Mouse (Mus musculus) cerebral cortex, adult 2 months (tissue): Measurements from ENCODE around the gene Sdc1.

Experiments
- WGBS: fragments of 180-500 bp; shearing (Covaris S2); methylation state at CpG from one replicate; pipeline ENCODE4 v1.1.7; 2018; 5-methylcytosine and 5-hydroxymethylcytosine counted together

Gene Sdc1

DNA sequence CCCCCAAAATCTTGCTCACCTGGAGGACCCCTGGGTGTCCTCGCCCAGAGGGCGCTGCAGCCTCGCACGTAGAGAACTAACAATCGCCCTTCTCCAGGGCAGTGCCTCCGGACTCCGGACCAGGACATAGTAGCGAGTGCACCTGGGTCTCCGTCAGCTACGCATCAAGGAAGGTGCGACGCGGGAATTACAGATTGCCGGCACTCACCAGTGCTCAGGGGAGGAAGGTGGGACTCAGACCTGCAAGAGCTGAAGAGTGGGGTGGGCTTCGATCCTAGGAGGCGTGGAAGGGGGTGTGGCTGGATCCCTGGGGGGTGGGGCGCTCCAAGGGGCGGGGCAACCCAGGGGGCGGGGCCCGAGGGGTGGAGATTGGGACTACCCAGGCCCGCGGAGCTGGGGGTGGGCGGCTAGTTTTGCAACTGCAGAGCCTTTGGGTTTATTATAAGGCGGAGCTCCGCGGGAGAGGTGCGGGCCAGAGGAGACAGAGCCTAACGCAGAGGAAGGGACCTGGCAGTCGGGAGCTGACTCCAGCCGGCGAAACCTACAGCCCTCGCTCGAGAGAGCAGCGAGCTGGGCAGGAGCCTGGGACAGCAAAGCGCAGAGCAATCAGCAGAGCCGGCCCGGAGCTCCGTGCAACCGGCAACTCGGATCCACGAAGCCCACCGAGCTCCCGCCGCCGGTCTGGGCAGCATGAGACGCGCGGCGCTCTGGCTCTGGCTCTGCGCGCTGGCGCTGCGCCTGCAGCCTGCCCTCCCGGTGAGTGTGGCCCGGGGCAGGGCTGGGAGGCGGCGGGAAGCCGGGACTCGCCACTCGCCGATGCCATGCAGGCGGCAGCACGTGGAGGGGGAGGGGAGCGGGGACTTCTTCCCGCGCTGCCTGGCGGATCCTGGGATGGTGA, at the start of gene Sdc1:
Gene Sdc1 (plus strand): TSS at position 378 of the 898 bp plus-strand sequence.
- 2% methylated on average over 66 of the region's 67 CpGs for WGBS

DNA sequence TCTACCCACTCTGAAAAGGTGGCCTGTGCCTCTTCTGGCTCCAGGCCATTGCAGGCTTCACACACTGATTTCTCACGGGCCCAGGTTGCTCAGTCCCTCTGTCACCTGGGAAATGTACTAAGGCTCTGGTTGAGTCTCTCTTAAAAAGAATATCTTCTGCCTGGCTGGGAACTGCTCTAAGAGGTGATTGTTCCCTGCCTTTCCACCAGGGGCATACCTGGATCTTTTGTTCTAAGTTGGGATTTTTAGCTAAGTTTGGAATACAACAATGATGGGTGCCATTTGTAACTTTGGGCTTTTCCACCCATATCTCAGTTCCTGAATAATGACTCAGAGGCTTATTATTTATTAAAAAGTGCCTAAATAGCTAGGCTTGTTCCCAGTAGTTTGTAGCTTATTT, 44.2 kb upstream of the Sdc1 start:
- 68% methylated on average over 1 of the region's 1 CpGs for WGBS

DNA sequence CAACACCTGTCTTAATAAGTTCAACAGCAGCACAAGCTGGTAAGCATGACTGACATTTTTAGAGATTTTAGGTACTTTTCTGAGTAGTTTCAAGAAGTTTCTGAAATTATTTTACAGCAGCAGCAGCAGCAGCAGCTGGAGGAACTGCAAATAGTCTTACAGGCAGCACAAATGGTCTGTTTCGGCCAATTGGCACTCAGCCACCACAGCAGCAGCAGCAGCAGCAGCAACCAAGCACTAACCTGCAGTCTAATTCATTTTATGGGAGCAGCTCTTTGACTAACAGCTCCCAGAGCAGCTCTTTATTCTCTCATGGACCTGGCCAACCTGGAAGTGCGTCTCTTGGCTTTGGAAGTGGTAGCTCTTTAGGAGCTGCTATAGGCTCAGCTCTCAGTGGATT, 42.4 kb upstream of the Sdc1 start:
- 73% methylated on average over 2 of the region's 2 CpGs for WGBS

DNA sequence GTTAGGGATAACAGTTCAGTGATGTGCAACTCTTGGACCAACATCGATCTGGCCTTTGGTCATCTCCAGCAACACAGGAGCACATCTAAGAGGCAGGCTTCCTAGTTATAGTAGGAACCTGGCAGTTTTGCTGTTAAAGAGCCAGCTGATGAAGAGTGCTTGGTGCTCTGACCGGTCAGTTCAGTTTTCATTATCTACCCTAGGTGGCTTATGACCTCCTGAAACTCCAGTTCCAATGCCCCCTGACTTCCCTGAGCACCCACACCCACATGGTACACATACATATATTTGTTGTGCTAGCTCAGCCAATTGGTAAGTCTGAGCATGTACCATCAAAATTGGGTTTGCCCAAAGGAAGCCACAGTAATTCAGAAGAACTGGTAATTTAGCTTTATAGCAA, 17.5 kb upstream of the Sdc1 start:
- WGBS, result 98% methylated on average over 2 of the region's 2 CpGs

DNA sequence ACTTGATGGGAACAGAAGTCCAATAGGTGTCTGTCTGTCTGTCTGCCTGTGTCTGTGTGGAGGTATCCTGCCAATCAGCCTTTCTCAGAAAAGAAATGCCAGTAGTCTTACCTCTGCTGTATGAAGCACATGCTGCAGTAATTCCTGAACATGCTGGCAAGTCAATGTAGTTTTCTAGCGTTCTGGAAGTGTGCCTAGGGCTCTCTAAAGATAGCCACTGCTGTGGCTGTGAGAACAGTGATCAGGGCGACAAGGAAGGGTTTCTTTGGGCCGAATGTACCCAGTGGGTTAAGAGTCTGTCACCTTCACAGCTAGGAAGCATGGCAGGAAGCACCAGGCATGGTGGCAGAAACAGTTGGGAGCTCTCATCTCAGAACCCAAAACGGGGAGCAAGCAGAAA, 17.0 kb upstream of the Sdc1 start:
- 53% methylated on average over 4 of the region's 4 CpGs for WGBS

DNA sequence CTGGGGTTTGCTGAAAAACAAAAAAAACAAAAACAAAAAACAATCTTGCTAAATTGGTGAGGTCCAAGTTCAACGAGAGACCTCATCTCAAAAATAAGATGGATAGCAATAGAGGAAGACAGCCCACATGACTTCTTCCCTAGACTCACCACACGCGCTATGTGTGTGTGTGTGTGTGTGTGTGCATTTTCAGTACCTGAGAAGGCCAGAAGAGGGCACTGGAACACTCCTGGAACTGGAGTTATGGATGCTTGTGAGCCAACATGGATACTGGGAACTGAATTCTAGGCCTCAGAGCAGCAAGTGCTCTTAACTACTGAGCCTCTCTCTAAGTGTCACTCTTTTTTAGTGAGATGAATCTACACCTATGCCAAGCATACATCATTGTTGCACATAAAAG, 13.1 kb upstream of the Sdc1 start:
- WGBS, result 97% methylated on average over 3 of the region's 3 CpGs

DNA sequence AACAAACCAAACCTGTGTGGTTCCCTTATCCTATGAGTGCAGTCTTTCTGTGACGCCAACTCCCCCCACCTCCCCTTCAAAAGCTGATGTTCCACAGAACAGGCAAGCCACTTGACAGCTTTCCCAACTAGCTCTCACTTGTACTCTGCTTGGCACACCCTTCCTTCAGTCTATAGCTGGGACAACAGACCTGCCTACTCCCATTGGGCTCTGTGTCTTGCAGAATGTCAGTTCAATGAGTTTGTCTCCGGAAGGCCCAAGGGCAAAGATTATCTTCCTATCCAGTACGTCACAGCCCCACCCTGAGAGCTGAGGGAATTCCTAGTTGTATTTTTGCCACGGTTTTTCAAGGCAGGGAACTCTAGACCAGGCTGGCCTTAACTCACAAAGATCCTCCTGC, 12.0 kb upstream of the Sdc1 start:
- WGBS, result 82% methylated on average over 4 of the region's 4 CpGs

DNA sequence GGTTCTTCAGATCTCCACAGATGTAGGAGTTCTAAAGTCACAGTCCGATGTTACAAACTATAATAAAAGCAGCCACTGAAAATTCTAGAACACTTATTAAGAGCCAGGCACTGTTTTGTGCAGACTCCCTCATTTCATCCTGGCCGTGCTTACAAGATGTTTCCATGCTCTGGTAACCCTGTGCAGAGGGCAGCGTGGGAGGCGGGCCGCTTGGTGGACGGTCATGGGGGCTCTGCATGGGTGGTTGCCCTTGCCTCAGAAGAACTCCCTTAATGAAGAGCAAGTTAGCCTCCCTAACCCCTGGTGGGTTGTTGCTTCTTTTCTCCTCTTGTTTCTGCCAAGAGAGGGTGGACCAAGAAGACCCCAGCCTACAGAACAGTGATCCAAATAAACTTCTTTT, 11.3 kb upstream of the Sdc1 start:
- 90% methylated on average over 6 of the region's 6 CpGs for WGBS

DNA sequence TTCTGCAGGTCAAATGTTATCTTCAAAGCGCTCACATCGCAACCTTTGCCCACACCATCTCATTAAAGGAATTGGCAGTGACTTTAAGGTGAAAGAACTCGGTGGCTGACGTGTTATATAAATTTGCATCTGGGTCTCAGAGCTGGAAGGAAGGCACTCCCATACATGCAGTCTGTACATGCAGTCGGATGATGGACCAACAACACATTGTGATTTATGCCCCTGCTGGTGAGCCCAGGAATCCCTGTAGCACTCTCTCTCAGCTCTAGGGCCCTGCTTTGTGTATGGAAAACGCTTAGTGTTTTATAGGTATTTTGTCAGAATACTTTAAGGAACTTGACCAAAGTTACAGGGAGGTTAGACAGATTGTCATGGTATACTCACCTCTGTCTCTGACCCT, 10.6 kb upstream of the Sdc1 start:
- WGBS, result 90% methylated on average over 6 of the region's 6 CpGs

DNA sequence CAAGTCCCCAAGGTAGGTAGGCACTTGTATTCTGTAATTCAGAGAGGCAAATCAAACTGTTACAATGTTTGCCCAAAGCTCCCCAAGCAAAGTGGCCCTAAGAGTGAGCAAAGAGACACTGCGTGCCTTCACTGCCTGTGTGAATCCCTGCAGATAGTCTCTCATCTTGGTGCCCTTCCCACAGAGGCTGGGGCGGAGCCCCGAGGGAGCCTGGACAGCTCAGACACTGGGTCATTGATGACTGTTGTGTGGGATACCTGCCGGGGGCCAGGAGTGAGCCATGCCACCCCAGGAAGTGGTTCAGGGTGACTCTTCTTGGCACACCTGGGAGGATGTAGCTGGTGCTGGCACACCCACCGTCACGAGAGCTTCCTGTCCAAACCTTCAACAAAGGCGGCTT, 10.1 kb upstream of the Sdc1 start:
- WGBS, result 72% methylated on average over 7 of the region's 7 CpGs

DNA sequence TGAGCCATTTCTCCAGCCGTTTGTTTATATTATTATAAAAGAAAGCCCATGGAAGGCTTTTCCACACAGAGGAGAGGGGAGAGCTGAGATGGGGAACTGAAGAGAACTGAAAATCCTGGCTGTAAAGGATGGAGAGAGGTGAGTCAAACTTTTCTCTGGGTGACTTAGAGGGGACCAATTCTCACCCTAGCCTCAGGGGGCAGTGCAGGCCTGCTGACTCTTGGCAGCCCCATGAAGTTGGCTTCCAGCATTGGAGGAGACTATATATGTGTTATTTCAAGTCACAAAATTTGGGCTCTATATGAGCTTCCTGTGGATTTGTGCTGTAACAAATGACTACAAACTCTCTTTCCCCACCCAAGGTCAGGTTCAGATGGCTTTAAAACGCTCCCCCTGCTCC, 8.5 kb upstream of the Sdc1 start:
- 81% methylated on average over 2 of the region's 2 CpGs for WGBS

DNA sequence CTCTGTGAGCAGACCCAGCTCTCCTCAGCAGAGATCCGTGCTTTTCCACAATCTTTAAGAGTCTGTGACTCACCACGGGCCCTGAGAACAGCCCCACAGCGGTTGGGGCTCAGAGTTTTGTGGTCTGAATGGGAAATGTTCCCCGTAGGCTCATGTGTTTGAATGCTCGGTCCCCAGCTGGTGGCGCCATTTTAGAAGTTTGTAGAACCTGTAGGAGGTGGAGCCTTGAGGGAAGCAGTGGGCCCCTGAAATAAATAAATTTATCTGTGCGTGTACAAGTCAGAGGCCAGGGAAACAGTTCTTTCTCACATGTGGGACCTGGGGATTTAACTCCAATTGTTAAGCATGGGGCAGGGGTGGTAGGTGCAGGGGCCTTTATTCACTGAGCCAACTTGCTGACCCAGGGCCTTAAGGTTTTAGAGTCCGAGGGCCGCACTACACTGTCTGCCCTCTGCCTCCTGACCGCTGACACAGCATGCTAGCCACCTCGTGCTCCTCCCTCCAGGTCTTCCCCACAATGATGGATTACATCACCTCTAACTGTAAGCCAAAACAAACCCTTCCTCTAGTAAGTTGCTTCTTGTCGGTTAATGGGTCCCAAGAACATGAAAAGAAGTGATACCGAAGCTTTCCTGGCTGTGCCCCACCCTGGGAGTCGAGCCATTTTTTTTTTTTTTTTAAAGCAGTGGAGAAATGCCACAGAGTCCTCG, 6.7 kb upstream of the Sdc1 start:
- WGBS, result 79% methylated on average over 15 of the region's 15 CpGs

DNA sequence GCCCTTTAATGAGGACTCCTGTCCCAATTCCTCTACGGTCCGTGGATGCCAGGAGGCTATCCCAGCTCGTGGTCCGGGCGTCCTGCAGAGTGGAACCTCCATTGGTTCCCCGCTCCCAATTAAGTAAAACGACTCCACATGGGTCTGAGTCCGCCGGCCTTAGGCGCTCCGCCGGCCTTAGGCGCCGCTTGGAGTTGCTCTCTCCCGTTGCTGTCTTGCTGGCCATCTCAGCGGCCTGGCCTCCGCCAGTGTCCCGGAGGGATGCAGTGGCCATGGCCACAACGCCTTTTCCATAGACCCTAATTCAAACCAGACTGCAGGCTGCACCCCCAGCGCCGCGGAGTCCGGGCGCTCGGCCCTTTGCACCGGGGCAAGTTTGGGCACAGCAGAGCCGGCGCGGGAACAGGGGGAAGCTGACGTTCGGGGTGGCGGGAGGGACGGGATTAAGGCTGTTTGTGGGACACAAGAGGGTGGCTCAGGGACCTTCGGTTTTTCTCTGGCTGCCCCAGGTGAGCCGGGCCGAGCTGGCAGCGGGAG, 789 bp downstream of the Sdc1 start:
- WGBS, result under 1% methylated on average over 37 of the region's 37 CpGs

DNA sequence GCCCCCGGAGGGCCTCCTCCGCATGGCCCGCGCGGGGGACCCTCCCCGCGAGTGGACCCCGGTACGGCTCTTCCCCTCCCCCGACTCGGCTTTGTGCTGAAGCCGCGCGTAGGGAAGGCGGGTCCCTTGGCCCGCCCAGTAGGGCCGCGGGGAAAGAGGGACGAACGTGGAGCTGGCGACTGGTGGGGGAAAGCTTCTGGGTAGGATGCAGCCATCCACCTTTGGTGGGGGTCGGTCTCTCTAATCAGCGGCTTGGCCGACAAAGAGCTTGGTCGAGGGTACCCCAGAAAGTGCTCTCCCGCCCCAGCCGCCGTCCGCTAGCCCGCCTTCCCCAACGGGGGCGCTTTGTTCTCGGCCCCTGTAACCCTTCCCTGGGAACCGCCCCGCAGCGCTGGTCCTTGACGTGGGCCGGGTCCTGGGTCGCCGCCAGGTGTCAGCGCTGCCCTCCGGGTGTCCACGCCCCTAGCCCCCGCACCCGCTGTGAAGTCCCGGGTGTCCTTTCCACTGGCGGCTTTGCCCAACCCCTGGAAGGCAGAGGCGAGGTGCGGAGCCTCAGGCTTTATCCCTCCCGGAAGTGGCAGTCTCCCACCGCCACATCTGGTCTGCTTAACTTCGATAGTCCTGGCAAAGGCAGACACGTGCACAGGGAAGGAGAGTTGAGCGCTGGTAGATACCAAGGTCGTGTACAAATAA, 1.5 kb downstream of the Sdc1 start:
- 3% methylated on average over 55 of the region's 55 CpGs for WGBS

DNA sequence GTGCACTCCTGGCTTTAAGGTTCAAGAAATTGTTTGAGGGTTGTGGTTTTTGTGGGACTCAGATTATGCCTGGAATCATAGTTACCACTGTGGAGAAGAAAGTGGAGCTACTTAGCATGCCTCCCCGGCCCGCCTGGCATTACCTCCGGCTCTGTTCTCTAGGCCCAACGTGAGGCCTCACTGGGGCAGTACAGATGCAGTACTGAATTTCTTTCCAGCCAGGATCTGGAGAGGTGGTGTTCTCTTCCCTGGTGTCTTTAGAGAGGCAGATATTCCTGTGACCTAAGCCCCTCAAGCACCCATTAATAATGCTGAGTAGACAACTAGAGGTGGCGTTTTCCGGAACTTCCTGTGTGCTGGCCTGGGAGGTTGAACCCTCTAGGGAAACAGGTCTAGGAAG, 2.2 kb downstream of the Sdc1 start:
- 83% methylated on average over 6 of the region's 6 CpGs for WGBS

DNA sequence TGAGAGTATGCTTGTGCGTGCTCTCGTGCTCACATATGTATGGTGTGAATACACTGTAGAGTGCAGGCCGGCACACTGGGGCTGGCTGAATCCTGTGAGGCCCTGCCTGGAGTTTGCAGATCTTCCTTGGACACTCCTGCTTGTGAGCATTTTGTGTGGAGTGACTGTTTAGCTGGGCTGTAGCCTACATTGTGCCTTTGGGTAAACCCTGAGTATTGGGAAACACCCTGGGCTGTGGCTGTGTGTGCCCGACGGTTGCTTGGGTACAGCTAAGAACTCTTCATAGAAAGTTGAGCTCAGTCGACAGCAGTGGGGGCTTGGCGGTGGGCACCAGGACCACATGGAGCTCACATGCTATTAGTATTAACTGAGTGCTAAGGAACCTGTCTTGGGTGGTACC, 5.1 kb downstream of the Sdc1 start:
- 95% methylated on average over 7 of the region's 7 CpGs for WGBS

DNA sequence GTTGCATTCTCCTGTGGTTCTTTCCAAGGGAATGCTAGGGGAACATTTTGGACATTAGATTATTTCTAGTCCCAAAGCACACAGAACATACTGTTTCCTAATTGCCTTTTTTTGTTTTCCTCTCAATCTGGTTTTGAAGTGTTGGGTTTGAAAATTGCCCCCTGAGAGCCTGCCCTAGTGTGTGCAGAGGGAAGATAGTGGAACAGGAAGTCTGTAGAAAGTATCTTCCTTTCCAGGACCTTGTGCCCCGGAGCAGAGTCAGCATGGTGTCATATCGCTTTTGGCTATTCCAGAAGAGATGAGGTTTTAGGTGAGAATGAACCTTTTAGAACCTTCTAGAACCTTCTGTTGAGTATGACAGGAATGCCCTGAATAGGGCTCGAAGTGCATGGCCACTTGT, 5.6 kb downstream of the Sdc1 start:
- 81% methylated on average over 3 of the region's 3 CpGs for WGBS

DNA sequence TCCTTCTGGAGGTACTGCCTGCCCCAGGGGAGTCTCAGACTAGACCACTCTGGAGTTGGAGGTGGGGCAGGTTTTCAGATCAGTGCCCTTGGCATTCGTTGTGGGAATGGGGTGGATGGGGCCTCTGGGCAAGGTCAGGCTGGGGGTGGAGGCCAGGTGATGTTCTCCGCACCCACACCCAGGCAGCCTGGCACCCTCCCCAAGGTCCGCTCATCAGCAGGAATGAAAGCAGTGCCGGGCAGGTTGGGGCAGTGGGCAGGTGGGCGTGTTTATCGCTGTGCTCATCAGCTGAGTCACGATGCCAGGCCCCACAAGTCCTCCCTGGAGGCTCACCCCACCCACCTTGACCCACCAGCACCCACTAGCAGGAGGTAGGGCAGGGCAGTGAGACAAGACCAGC, 7.0 kb downstream of the Sdc1 start:
- WGBS, result 83% methylated on average over 7 of the region's 7 CpGs

DNA sequence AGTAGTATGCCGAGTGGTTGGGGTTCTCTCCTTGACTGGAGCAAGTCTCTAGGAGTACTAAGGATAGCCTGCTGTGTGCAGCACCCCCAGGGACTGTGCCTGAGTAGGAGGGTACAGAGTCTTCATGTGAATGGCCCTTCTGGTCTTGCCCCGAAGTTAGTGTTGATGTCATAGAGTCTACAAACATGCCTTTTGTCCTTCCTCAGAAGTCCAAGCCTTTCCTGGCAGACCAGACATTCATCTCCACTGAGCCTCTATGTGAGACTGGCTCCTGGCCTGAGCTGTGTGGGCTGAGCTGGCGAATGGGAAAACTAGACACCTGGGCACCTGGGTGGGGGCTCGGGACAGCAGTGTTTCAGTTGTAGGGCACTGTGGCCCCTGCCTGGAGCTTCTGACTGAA, 8.7 kb downstream of the Sdc1 start:
- 75% methylated on average over 4 of the region's 4 CpGs for WGBS

DNA sequence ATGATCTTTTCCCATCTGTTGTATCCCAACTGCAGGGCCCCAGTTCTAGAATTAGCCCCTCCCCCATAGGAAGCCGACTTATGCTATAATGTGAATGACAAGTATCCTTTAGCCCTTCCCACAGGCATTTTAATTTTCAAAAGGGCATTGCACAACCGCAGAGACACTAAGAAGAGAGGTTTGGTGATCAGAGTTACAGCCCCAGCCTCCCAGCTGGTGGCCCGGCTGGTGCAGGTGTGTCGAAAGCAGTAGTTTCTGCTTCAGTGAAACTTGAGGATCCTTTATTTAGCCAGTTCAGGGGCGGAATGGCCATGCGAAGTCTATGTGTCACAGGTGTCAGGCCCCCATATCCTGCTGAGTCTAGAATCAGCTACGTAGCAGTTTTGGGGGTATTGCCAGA, 10.0 kb downstream of the Sdc1 start:
- WGBS, result 87% methylated on average over 7 of the region's 7 CpGs

DNA sequence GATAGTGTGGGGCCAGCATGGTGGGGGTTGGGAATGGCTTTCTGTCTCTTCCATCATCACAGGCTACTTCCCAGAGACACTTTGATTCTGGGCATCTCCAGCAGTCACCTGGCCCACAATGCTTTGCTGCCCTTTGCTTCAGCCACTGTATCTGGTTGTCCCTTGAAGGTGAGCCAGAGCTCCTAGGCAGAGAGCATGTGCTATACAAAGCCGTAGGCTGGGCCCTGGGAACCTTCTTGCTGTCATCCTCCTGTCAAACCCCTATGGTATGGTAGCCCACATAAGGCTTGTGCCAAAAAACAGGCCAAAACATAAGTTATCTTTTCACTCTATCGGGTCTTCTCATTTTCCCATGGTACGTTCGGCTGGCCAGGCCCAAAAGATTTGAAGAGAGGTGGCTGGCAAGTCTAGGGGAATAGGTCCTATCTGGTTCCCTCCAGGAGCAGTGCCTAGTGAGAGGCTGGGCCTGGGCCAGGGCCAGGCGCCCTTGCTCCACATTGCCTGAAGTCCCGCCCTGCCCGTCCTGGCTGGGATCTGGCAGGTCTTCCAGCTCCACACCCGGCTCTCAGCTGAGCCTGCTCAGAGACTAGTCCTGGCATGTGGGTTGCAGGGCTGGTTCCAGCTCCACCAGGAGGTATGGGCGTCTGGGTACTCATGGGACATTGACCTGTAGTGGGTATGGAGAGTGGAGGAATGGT, 10.7 kb downstream of the Sdc1 start:
- WGBS, result 82% methylated on average over 9 of the region's 9 CpGs

DNA sequence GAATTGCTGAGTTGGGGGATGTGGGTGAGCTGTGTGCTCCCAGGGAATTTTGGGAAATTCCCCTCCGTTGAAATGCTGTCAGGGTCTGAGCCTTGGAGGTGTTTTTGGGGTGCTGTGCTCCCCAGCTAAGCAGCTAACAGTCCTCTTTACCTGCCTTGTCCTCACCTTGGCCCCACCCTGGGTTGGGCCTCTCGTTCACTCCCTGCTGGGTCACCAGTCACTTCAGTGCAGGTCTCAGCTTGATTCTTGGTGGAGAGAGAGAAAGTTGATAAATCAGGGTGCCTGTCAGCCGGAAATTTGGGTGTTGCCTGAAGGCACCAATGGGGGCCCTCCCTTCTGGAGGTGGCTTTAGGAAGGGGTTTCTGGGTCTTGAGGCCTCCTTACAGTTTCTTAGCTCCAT, 11.4 kb downstream of the Sdc1 start:
- 93% methylated on average over 3 of the region's 3 CpGs for WGBS
